In genomic region chr11:76495127-76496028, GRCm38 (mm10) we compare ENCODE assay signal across 8 mouse cellular contexts.
DNase-seq lines count a peak whose midpoint lies in the region; ATAC-seq and TF ChIP-seq lines count a peak whose summit lies in the region.

No protein-coding gene starts in this region.

- TF ChIP-seq POLR2A in bone marrow, adult 2 months (IDR thresholded peaks at IDR 0.05; ENCODE audit: borderline replicate concordance, control insufficient read depth, low read depth, low read length) = 0 out of 2 replicates have a peak, but pooled peaks have one; percentile 12

- no peak for DNase-seq in left cerebral cortex, adult 2 months (ENCODE audit: extremely low spot score in 1 of 2, low spot score in 2 of 2)
- DNase-seq in left cerebral cortex, postnatal 4 days = no peak
- DNase-seq in lung, postnatal 0 days (ENCODE audit: low spot score) = peak; percentile 54
- peak; percentile 40 to 54 for DNase-seq in thymus, postnatal 10 days (ENCODE audit: low spot score in 2 of 2)
- DNase-seq in Muller cell, postnatal 12 days (ENCODE audit: inconsistent ontology term) = no peak
- DNase-seq in urinary bladder, postnatal 4 days (ENCODE audit: low spot score in 2 of 2) = no peak

- H3K27ac ChIP-seq in left cerebral cortex, adult 2 months = peak overlapping the region; percentile 78
- peak overlapping the region; percentile 98 for H3K27ac ChIP-seq in bone marrow, adult 2 months (ENCODE audit: control insufficient read depth, insufficient read depth, low read depth, low read length, poor library complexity)
- H3K27ac ChIP-seq in hindbrain, embryonic 12.5 days = peak overlapping the region; percentile 98
- H3K27ac ChIP-seq in lung, postnatal 0 days (ENCODE audit: low read length) = peak overlapping the region; percentile 98

- 3% methylated on average over 19 of the region's 19 CpGs for WGBS in bone marrow, adult 2 months
- 22% methylated on average over 19 of the region's 19 CpGs for WGBS in hindbrain, embryonic 12.5 days
- 9% methylated on average over 16 of the region's 19 CpGs for WGBS in lung, postnatal 0 days

- no peak for TF ChIP-seq CTCF in left cerebral cortex, adult 2 months (IDR thresholded peaks at IDR 0.05)
- TF ChIP-seq CTCF in bone marrow, adult 2 months (IDR thresholded peaks at IDR 0.05; ENCODE audit: control insufficient read depth, insufficient read depth, low read length) = no peak
- TF ChIP-seq CTCF in lung, postnatal 0 days (IDR thresholded peaks at IDR 0.05) = no peak

- H3K4me2 ChIP-seq in hindbrain, embryonic 12.5 days (replicated peaks) = peak overlapping the region; percentile 86
- H3K4me2 ChIP-seq in lung, postnatal 0 days (replicated peaks; ENCODE audit: low read depth, low read length) = peak overlapping the region; percentile 91

- TF ChIP-seq EP300 in lung, postnatal 0 days (IDR thresholded peaks at IDR 0.05) = no peak

- no peaks in the 10 kb centered on the region for H3K36me3 ChIP-seq in hindbrain, embryonic 12.5 days
- no peaks in the 10 kb centered on the region for H3K36me3 ChIP-seq in lung, postnatal 0 days (ENCODE audit: insufficient read depth, low read length)

- peaks cover 10% of the 10 kb centered on the region for H3K4me1 ChIP-seq in bone marrow, adult 2 months (ENCODE audit: control insufficient read depth, insufficient read depth, low read length)
- H3K4me1 ChIP-seq in hindbrain, embryonic 12.5 days = peaks cover 46% of the 10 kb centered on the region
- peaks cover 22% of the 10 kb centered on the region for H3K4me1 ChIP-seq in lung, postnatal 0 days (ENCODE audit: insufficient read depth, low read depth, low read length)

- peak overlapping the region; percentile 55 for H3K4me3 ChIP-seq in left cerebral cortex, adult 2 months
- H3K4me3 ChIP-seq in bone marrow, adult 2 months (replicated peaks; ENCODE audit: control insufficient read depth, low read depth, low read length) = peak overlapping the region; percentile 89
- peak overlapping the region; percentile 63 for H3K4me3 ChIP-seq in hindbrain, embryonic 12.5 days
- H3K4me3 ChIP-seq in lung, postnatal 0 days (ENCODE audit: low read depth, low read length) = peak overlapping the region; percentile 72

- peak overlapping the region; percentile 84 for H3K9ac ChIP-seq in hindbrain, embryonic 12.5 days
- peak overlapping the region; percentile 81 for H3K9ac ChIP-seq in lung, postnatal 0 days (replicated peaks; ENCODE audit: low read depth)

- peak; percentile 31 for ATAC-seq in hindbrain, embryonic 12.5 days (ENCODE audit: low FRiP score)
- peak; percentile 2; the same call in 1 of the 2 replicates for ATAC-seq in lung, postnatal 0 days

- no peaks in the 10 kb centered on the region for H3K27me3 ChIP-seq in hindbrain, embryonic 12.5 days
- H3K27me3 ChIP-seq in lung, postnatal 0 days (replicated peaks; ENCODE audit: insufficient read depth, low read length) = no peaks in the 10 kb centered on the region

- intact Hi-C loops in left cerebral cortex, adult 2 months (cut with DNase I) = loop anchor here (1.0 kb wide), 1 partner anchor 39 kb away; no protein-coding TSS in a partner anchor
- intact Hi-C loops in left cerebral cortex, postnatal 4 days (cut with DNase I) = loop anchor here (5.0 kb wide), 1 partner anchor 33 kb away; no protein-coding TSS in a partner anchor

- H3K9me3 ChIP-seq in hindbrain, embryonic 12.5 days (replicated peaks) = no peaks in the 10 kb centered on the region
- no peaks in the 10 kb centered on the region for H3K9me3 ChIP-seq in lung, postnatal 0 days (ENCODE audit: low read length)

Comparison
In these comparisons a context has a peak if more than half of its experiments do, and no peak if none do; other contexts are left out.
1. DNase-seq: peak in lung, postnatal 0 days (single experiment) and thymus, postnatal 10 days (2 of 2); none in left cerebral cortex, adult 2 months (0 of 2), left cerebral cortex, postnatal 4 days (single experiment), Muller cell, postnatal 12 days (single experiment) and urinary bladder, postnatal 4 days (0 of 2).
2. Peak in every context shown above with its lines, with median percentiles within 50 percentile points of each other: H3K27ac ChIP-seq and H3K4me3 ChIP-seq.